Mouse (Mus musculus) c-Kit-negative CD71-positive TER-119-positive erythroid progenitor cells, embryonic 14.5 days (primary cell): ENCODE data around the gene Snapc1.
A peak's percentile ranks its signal among the peaks of the same experiment; 100 is the strongest.

Source experiments
- DNase-seq: peaks from one replicate; pipeline ENCODE4 v3.0.0-alpha.2; 2013; ENCODE audit warnings: low read depth, low spot score

The Snapc1 gene

GRCm38 (mm10) chr12:73964291-73965281 lies at the start of gene Snapc1:
Gene Snapc1, plus strand, starts transcription at chr12:73964481.
- peak; percentile 93 for DNase-seq

GRCm38 (mm10) chr12:73918479-73918878 lies 45.8 kb upstream of the Snapc1 start:
- no peak for DNase-seq

GRCm38 (mm10) chr12:73930266-73930665 lies 34.0 kb upstream of the Snapc1 start:
- no peak for DNase-seq

- no peak for DNase-seq
Observed at GRCm38 (mm10) chr12:73931274-73931673, 33.0 kb upstream of the Snapc1 start.

- DNase-seq: no peak
Observed at GRCm38 (mm10) chr12:73934528-73934927, 29.8 kb upstream of the Snapc1 start.

GRCm38 (mm10) chr12:73937353-73937752 lies 26.9 kb upstream of the Snapc1 start, which contains the start of gene Gm49321:
Gene Gm49321, plus strand, starts transcription at chr12:73937653.
- DNase-seq: no peak

GRCm38 (mm10) chr12:73939542-73939941 lies 24.7 kb upstream of the Snapc1 start:
- no peak for DNase-seq

- no peak for DNase-seq
Observed at GRCm38 (mm10) chr12:73948415-73948814, 15.9 kb upstream of the Snapc1 start.

- DNase-seq: no peak
Observed at GRCm38 (mm10) chr12:73949318-73950058, 14.8 kb upstream of the Snapc1 start.

GRCm38 (mm10) chr12:73952879-73953278 lies 11.4 kb upstream of the Snapc1 start:
- DNase-seq: no peak

GRCm38 (mm10) chr12:73953420-73954186 lies 10.7 kb upstream of the Snapc1 start:
- no peak for DNase-seq

- DNase-seq: no peak
Observed at GRCm38 (mm10) chr12:73954785-73955184, 9.5 kb upstream of the Snapc1 start.

GRCm38 (mm10) chr12:73957676-73958075 lies 6.6 kb upstream of the Snapc1 start:
- no peak for DNase-seq

GRCm38 (mm10) chr12:73958830-73959229 lies 5.5 kb upstream of the Snapc1 start:
- DNase-seq: no peak

- no peak for DNase-seq
Observed at GRCm38 (mm10) chr12:73969142-73969541, 4.9 kb downstream of the Snapc1 start.

- no peak for DNase-seq
Observed at GRCm38 (mm10) chr12:73974584-73974983, 10.3 kb downstream of the Snapc1 start.

- no peak for DNase-seq
Observed at GRCm38 (mm10) chr12:73978144-73978543, 13.9 kb downstream of the Snapc1 start.

- DNase-seq: no peak
Observed at GRCm38 (mm10) chr12:73979667-73980066, 15.4 kb downstream of the Snapc1 start.

GRCm38 (mm10) chr12:73982533-73982932 lies 18.3 kb downstream of the Snapc1 start:
- DNase-seq: no peak

- no peak for DNase-seq
Observed at GRCm38 (mm10) chr12:73986299-73986698, 22.0 kb downstream of the Snapc1 start.

- no peak for DNase-seq
Observed at GRCm38 (mm10) chr12:73988393-73989008, 24.2 kb downstream of the Snapc1 start.
